Mouse (Mus musculus): ENCODE data around the gene Ttc41. TPM values are rescaled to one million over a fixed set of nuclear protein-coding genes. Genes with fewer than 3 reads are reported as not detected.

Gene Ttc41
- polyA plus RNA-seq, 1 experiment from 2014 or later, result 2.2 TPM

GRCm38 (mm10) chr10:86758211-86758610 is 52.6 kb downstream of the Ttc41 start:
- Histone ChIP-seq H3K9me3 (no peaks in the 10 kb centered on the region), H3K4me3 (no peak overlapping the region), H3K27ac (replicated peaks) (no peak overlapping the region), H3K4me1 (peaks cover 13% of the 10 kb centered on the region), H3K36me3 (replicated peaks) (no peaks in the 10 kb centered on the region), H3K27me3 (replicated peaks; ENCODE audit: low read depth, poor library complexity, severe bottlenecking) (no peaks in the 10 kb centered on the region)
- 93% methylated on average over 6 of the region's 6 CpGs for WGBS
- no peak for DNase-seq (ENCODE audit: low spot score)

DNA sequence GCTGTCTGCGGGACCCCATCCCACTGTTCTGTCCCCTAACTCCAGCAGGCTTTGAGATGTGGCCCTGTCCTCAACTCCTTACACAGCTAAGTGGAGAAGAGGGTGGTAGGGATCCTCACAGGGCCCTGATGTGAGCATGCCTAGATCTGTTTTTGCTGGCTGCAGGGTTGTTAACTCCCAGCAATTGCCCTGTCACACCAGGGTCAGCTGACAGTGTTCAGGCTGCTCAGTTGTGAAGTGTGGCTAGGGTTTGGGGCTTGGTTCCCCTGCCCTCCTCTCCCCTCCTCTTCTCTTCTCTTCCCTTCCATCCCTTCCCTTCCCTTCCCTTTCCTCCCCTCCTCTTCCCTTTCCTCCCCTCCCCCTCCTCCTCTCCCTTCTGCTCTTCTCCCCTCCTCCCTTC is 55.6 kb downstream of the Ttc41 start:
- 61% methylated on average over 1 of the region's 1 CpGs for WGBS
- DNase-seq (ENCODE audit: low spot score), result no peak
- Histone ChIP-seq H3K9me3 (no peaks in the 10 kb centered on the region), H3K4me3 (no peak overlapping the region), H3K36me3 (replicated peaks) (no peaks in the 10 kb centered on the region), H3K27ac (replicated peaks) (peak overlapping the region; percentile 59; the same call in 1 of the 2 replicates), H3K27me3 (replicated peaks; ENCODE audit: low read depth, poor library complexity, severe bottlenecking) (no peaks in the 10 kb centered on the region), H3K4me1 (peaks cover 13% of the 10 kb centered on the region)

DNA sequence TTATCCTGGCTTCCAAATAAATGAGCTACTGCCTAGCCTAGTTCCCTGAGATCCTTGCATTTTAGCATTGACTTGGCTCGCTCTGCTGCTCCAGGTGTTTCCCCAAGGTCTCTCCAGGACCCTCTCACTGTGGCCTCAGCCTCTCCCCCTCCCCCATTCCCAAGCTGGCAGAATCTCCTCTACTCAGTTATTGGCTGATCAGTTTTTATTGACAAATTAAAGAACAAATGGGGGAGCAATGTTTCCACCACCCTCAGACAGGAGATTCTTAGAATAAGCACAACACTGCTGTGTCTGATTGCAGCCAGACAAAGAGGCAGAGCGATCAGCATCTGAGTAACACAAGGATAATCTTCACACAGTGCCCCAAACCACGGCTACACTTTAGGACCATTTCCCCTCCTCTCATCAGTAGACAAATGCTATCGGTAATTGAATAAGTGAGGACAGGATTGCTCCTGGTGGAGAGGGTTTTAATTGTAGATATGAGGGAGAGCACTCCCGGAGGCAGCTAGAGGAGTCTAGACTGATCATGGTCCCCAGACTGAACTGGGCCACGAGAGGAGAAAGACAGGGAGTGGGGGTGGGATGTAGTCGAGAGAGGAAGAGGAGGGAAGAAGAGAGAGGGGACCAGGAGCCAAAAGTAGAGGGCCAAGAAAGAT is 56.2 kb downstream of the Ttc41 start:
- Histone ChIP-seq H3K27me3 (replicated peaks; ENCODE audit: low read depth, poor library complexity, severe bottlenecking) (no peaks in the 10 kb centered on the region), H3K4me1 (peaks cover 13% of the 10 kb centered on the region), H3K4me3 (no peak overlapping the region), H3K36me3 (replicated peaks) (no peaks in the 10 kb centered on the region), H3K27ac (replicated peaks) (peak overlapping the region; percentile 57; the same call in 1 of the 2 replicates), H3K9me3 (no peaks in the 10 kb centered on the region)
- peak; percentile 22 for DNase-seq (ENCODE audit: low spot score)
- 43% methylated on average over 7 of the region's 7 CpGs for WGBS

- H3K36me3 ChIP-seq (replicated peaks), result no peaks in the 10 kb centered on the region
- no peak for DNase-seq (ENCODE audit: low spot score)
- H3K27ac ChIP-seq (replicated peaks), result peak overlapping the region; percentile 57; the same call in 1 of the 2 replicates
- no peak overlapping the region for H3K4me3 ChIP-seq
- H3K4me1 ChIP-seq, result peaks cover 13% of the 10 kb centered on the region
- H3K27me3 ChIP-seq (replicated peaks; ENCODE audit: low read depth, poor library complexity, severe bottlenecking), result no peaks in the 10 kb centered on the region
- WGBS, result 67% methylated on average over 3 of the region's 3 CpGs
- H3K9me3 ChIP-seq, result no peaks in the 10 kb centered on the region
Observed at GRCm38 (mm10) chr10:86762384-86762730, 56.7 kb downstream of the Ttc41 start.

- H3K9me3 ChIP-seq, result no peaks in the 10 kb centered on the region
- H3K27ac ChIP-seq (replicated peaks), result no peak within 1 kb of the TSS
- 95% methylated on average over 5 of the region's 5 CpGs for WGBS
- H3K27me3 ChIP-seq (replicated peaks; ENCODE audit: low read depth, poor library complexity, severe bottlenecking), result no peaks in the 10 kb centered on the region
- H3K4me3 ChIP-seq, result no peak within 1 kb of the TSS
- H3K36me3 ChIP-seq (replicated peaks), result no peaks in the 10 kb centered on the region
- no peak for DNase-seq (ENCODE audit: low spot score)
- H3K4me1 ChIP-seq, result peaks cover 13% of the 10 kb centered on the region
Observed at GRCm38 (mm10) chr10:86763672-86764071, 58.1 kb downstream of the Ttc41 start, which contains the start of gene Gm49358. TSS of gene Gm49358 (plus strand) at chr10:86763972.

GRCm38 (mm10) chr10:86765344-86765966 is 59.8 kb downstream of the Ttc41 start:
- Histone ChIP-seq H3K4me3 (no peak overlapping the region), H3K9me3 (no peaks in the 10 kb centered on the region), H3K4me1 (peaks cover 16% of the 10 kb centered on the region), H3K27me3 (replicated peaks; ENCODE audit: low read depth, poor library complexity, severe bottlenecking) (no peaks in the 10 kb centered on the region), H3K36me3 (replicated peaks) (no peaks in the 10 kb centered on the region), H3K27ac (replicated peaks) (no peak overlapping the region)
- WGBS, result 88% methylated on average over 4 of the region's 4 CpGs
- DNase-seq (ENCODE audit: low spot score), result no peak

- H3K27me3 ChIP-seq (replicated peaks; ENCODE audit: low read depth, poor library complexity, severe bottlenecking), result no peaks in the 10 kb centered on the region
Observed at GRCm38 (mm10) chr10:86769216-86769615, 63.6 kb downstream of the Ttc41 start.

DNA sequence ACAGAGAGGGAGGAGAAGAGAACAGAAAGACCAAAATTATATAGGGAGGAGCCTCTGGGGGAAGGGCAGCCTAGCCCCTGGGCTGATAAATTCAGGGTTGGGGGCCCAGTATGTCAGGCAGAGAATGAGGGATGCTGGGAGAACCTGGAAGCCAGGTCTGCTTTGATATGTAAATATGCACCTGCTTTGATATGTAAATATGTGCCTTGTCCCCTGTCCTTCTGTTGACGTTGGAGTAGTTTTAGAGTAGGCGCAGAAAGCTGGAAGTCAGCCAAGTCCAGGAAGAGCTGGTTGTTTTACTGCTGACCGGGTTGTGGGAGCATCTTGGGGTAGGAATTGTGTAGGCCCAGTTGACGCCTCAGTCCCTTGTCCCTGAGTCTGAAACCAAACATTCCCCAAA is 64.2 kb downstream of the Ttc41 start:
- WGBS, result 54% methylated on average over 4 of the region's 4 CpGs
- no peak for DNase-seq (ENCODE audit: low spot score)

More at GRCm38 (mm10) chr10:86769216-86769615, 63.6 kb downstream of the Ttc41 start:
- no peak overlapping the region for H3K4me3 ChIP-seq
- WGBS, result 69% methylated on average over 5 of the region's 5 CpGs
- no peaks in the 10 kb centered on the region for H3K9me3 ChIP-seq
- no peak for DNase-seq (ENCODE audit: low spot score)
- 0 out of 2 replicates have a peak, but pooled peaks cover 2% of the 10 kb centered on the region for H3K4me1 ChIP-seq
- no peak overlapping the region for H3K27ac ChIP-seq (replicated peaks)
- no peaks in the 10 kb centered on the region for H3K36me3 ChIP-seq (replicated peaks)

GRCm38 (mm10) chr10:86771701-86772100 is 66.1 kb downstream of the Ttc41 start:
- Histone ChIP-seq H3K27ac (replicated peaks) (no peak overlapping the region), H3K4me3 (no peak overlapping the region), H3K36me3 (replicated peaks) (no peaks in the 10 kb centered on the region), H3K27me3 (replicated peaks; ENCODE audit: low read depth, poor library complexity, severe bottlenecking) (no peaks in the 10 kb centered on the region), H3K4me1 (peaks cover 8% of the 10 kb centered on the region), H3K9me3 (no peaks in the 10 kb centered on the region)
- 85% methylated on average over 5 of the region's 5 CpGs for WGBS
- no peak for DNase-seq (ENCODE audit: low spot score)

More for the DNA sequence above, 64.2 kb downstream of the Ttc41 start:
- Histone ChIP-seq H3K4me3 (no peak overlapping the region), H3K27me3 (replicated peaks; ENCODE audit: low read depth, poor library complexity, severe bottlenecking) (no peaks in the 10 kb centered on the region), H3K9me3 (no peaks in the 10 kb centered on the region), H3K4me1 (0 out of 2 replicates have a peak, but pooled peaks cover 2% of the 10 kb centered on the region), H3K27ac (replicated peaks) (no peak overlapping the region), H3K36me3 (replicated peaks) (no peaks in the 10 kb centered on the region)

- Histone ChIP-seq H3K9me3 (no peaks in the 10 kb centered on the region), H3K4me3 (no peak overlapping the region), H3K27ac (replicated peaks) (no peak overlapping the region), H3K4me1 (peaks cover 11% of the 10 kb centered on the region), H3K27me3 (replicated peaks; ENCODE audit: low read depth, poor library complexity, severe bottlenecking) (no peaks in the 10 kb centered on the region), H3K36me3 (replicated peaks) (no peaks in the 10 kb centered on the region)
- no peak for DNase-seq (ENCODE audit: low spot score)
- WGBS, result 82% methylated on average over 6 of the region's 6 CpGs
Observed at GRCm38 (mm10) chr10:86772231-86772631, 66.6 kb downstream of the Ttc41 start.

DNA sequence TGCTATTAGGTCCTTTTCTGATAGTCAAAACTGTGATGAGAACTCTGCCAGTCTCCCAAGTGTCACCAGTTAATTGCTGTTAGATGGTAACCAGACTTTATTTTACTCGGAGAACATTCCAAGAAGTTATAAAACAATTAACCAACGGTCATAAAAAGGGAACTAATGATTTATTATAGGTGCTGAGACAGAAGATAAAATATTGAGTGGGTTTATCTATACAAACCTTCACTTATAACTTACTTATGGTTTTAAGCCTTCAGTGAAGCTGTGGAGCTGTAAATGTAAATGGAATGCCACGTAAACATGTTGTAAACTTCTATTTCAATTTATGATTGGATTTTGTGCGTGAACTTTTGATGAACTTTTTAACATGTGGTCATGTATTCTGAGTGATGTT is 67.7 kb downstream of the Ttc41 start:
- H3K27me3 ChIP-seq (replicated peaks; ENCODE audit: low read depth, poor library complexity, severe bottlenecking), result peaks cover 6% of the 10 kb centered on the region; the same call in 1 of the 2 replicates
- H3K27ac ChIP-seq (replicated peaks), result no peak overlapping the region
- H3K9me3 ChIP-seq, result no peaks in the 10 kb centered on the region
- no peaks in the 10 kb centered on the region for H3K36me3 ChIP-seq (replicated peaks)
- peaks cover 18% of the 10 kb centered on the region for H3K4me1 ChIP-seq
- WGBS, result 83% methylated on average over 4 of the region's 4 CpGs
- no peak overlapping the region for H3K4me3 ChIP-seq
- no peak for DNase-seq (ENCODE audit: low spot score)

GRCm38 (mm10) chr10:86776281-86776680 is 70.7 kb downstream of the Ttc41 start:
- H3K4me3 ChIP-seq, result no peak overlapping the region
- peak; percentile 34 for DNase-seq (ENCODE audit: low spot score)
- peaks cover 23% of the 10 kb centered on the region for H3K27me3 ChIP-seq (replicated peaks; ENCODE audit: low read depth, poor library complexity, severe bottlenecking)
- WGBS, result 67% methylated on average over 9 of the region's 9 CpGs
- no peaks in the 10 kb centered on the region for H3K36me3 ChIP-seq (replicated peaks)
- H3K9me3 ChIP-seq, result no peaks in the 10 kb centered on the region
- no peak overlapping the region for H3K27ac ChIP-seq (replicated peaks)
- peaks cover 32% of the 10 kb centered on the region for H3K4me1 ChIP-seq
